23 mouse cellular contexts compared by ENCODE assay signal in the genomic region with DNA sequence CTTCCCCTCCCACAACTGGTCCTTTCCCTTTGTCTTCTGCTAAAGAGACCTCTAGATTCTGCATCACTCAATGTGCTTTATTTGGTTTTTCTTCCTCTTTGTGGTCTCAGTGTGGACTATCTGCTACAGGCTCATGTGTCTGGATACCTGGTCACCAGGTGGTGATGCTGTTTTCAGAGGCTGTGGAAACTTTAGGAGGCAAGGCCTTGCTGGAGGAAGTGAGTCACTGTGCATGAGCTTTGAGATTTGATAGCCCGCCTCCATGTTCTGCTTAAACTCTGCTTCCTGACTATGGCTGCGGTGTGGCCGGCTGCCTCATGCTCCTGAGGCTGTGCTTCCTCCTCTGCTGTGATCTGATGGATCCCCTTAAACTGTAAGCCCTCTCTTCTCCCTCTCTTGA. TPM values are rescaled to one million over a fixed set of nuclear protein-coding genes. Genes with fewer than 3 reads are reported as not detected.
"Had no signal": no experiment of that assay in that cellular context is flagged by ENCODE, and none has a peak within 500 bp of the region (broad histone marks: within the 10 kb centered on the region; RNA-seq: fewer than 3 reads in every experiment).

No protein-coding gene starts in this region.

- DNase-seq: kidney, adult 18-20 months; kidney, adult 9 months; kidney, postnatal 25 days; layer of hippocampus, adult 9-11 months; liver, embryonic 13.5 days; lung, adult 2 months; lung, postnatal 14 days; lung, postnatal 4 days; midbrain, embryonic 14.5 days; thymus, adult 18-20 months; thymus, postnatal 36 days had no signal

- H3K9ac ChIP-seq: liver, embryonic 13.5 days; neural tube, embryonic 12.5 days; neural tube, embryonic 15.5 days; stomach, embryonic 15.5 days had no signal

- H3K4me2 ChIP-seq: liver, embryonic 13.5 days; neural tube, embryonic 12.5 days; neural tube, embryonic 15.5 days; stomach, embryonic 15.5 days had no signal

- H3K27me3 ChIP-seq: liver, embryonic 13.5 days; megakaryocyte, embryonic 14.5 days; neural tube, embryonic 12.5 days; neural tube, embryonic 15.5 days; stomach, embryonic 15.5 days had no signal

- H3K36me3 ChIP-seq: liver, embryonic 13.5 days; midbrain, embryonic 10.5 days; neural tube, embryonic 12.5 days; neural tube, embryonic 15.5 days; stomach, embryonic 15.5 days had no signal

- H3K27ac ChIP-seq: kidney, postnatal 0 days; layer of hippocampus, adult 2 months; liver, embryonic 13.5 days; midbrain, embryonic 10.5 days; neural tube, embryonic 12.5 days; neural tube, embryonic 15.5 days; stomach, embryonic 15.5 days had no signal

- H3K4me1 ChIP-seq: liver, embryonic 13.5 days; megakaryocyte, embryonic 14.5 days; midbrain, embryonic 10.5 days; neural tube, embryonic 12.5 days; neural tube, embryonic 15.5 days; stomach, embryonic 15.5 days had no signal

- H3K9me3 ChIP-seq: liver, embryonic 13.5 days; megakaryocyte, embryonic 14.5 days; midbrain, embryonic 10.5 days; neural tube, embryonic 12.5 days; neural tube, embryonic 15.5 days; stomach, embryonic 15.5 days had no signal

- H3K4me3 ChIP-seq: layer of hippocampus, adult 2 months; liver, embryonic 13.5 days; megakaryocyte, embryonic 14.5 days; midbrain, embryonic 10.5 days; neural tube, embryonic 12.5 days; neural tube, embryonic 15.5 days; stomach, embryonic 15.5 days had no signal

RNA-seq across cellular contexts. Expression of gene Ccdc152, which starts 12.9 kb away (rescaled TPM):
- total RNA-seq: layer of hippocampus, adult 2 months; layer of hippocampus, postnatal 25 days; left cerebral cortex, adult 18-20 months; left cerebral cortex, postnatal 10 days; left cerebral cortex, postnatal 36 days; midbrain, postnatal 0 days had no signal
- polyA plus RNA-seq: midbrain, embryonic 10.5 days had no signal
